Mouse (Mus musculus) retina, embryonic 14.5 days (tissue): ENCODE measurements around the gene Clcn1.

Source experiments
- DNase-seq: peaks from one replicate; pipeline ENCODE4 v3.0.0-alpha.2; 2015; ENCODE audit warnings: low spot score

Clcn1 gene

GRCm38 (mm10) chr6:42350968-42351775, 64.7 kb downstream of the Clcn1 start:
- no peak for DNase-seq

- DNase-seq, result no peak
Observed at GRCm38 (mm10) chr6:42351776-42352485, 65.4 kb downstream of the Clcn1 start.

GRCm38 (mm10) chr6:42352486-42352846, 66.0 kb downstream of the Clcn1 start:
- DNase-seq, result no peak

- no peak for DNase-seq
Observed at GRCm38 (mm10) chr6:42353180-42353579, 66.7 kb downstream of the Clcn1 start.

GRCm38 (mm10) chr6:42354076-42355019, 67.9 kb downstream of the Clcn1 start:
- DNase-seq, result no peak

GRCm38 (mm10) chr6:42355366-42355765, 68.9 kb downstream of the Clcn1 start:
- DNase-seq, result no peak

GRCm38 (mm10) chr6:42355794-42356600, 69.5 kb downstream of the Clcn1 start:
- DNase-seq, result no peak

- no peak for DNase-seq
Observed at GRCm38 (mm10) chr6:42356913-42357312, 70.4 kb downstream of the Clcn1 start.

- DNase-seq, result no peak
Observed at GRCm38 (mm10) chr6:42357901-42358300, 71.4 kb downstream of the Clcn1 start.

- no peak for DNase-seq
Observed at GRCm38 (mm10) chr6:42358901-42359300, 72.4 kb downstream of the Clcn1 start.

GRCm38 (mm10) chr6:42359364-42360147, 73.1 kb downstream of the Clcn1 start:
- DNase-seq, result no peak

GRCm38 (mm10) chr6:42360231-42360840, 73.9 kb downstream of the Clcn1 start:
- no peak for DNase-seq

GRCm38 (mm10) chr6:42361041-42361895, 74.8 kb downstream of the Clcn1 start:
- no peak for DNase-seq

- no peak for DNase-seq
Observed at GRCm38 (mm10) chr6:42362074-42362473, 75.6 kb downstream of the Clcn1 start.

GRCm38 (mm10) chr6:42362497-42362896, 76.0 kb downstream of the Clcn1 start:
- no peak for DNase-seq

- DNase-seq, result no peak
Observed at GRCm38 (mm10) chr6:42362974-42363373, 76.5 kb downstream of the Clcn1 start.

- DNase-seq, result no peak
Observed at GRCm38 (mm10) chr6:42364066-42364465, 77.6 kb downstream of the Clcn1 start.

- no peak for DNase-seq
Observed at GRCm38 (mm10) chr6:42364607-42365006, 78.1 kb downstream of the Clcn1 start.

- no peak for DNase-seq
Observed at GRCm38 (mm10) chr6:42365215-42365614, 78.7 kb downstream of the Clcn1 start.
